Mouse (Mus musculus) granulocyte monocyte progenitor cell, adult 5-6 weeks (primary cell): ENCODE measurements around the gene Cdk5rap3. TPM values are rescaled to one million over a fixed set of nuclear protein-coding genes. Genes with fewer than 3 reads are reported as not detected.

Experiments
- ATAC-seq: replicated peaks from 2 replicates; pipeline ENCODE4 v1.8.0; 2016; ENCODE audit warnings: mild to moderate bottlenecking, moderate TSS enrichment, inconsistent platforms; ENCODE audit not compliant: poor library complexity, severe bottlenecking
- total RNA-seq, 2 experiments: library from RNA; stranded (forward) in 1 of 2; stranded (reverse) in 1 of 2; fragments of 200-712, 200-1000 nt in 1 of 2; fragments of >200 nt in 1 of 2; fragmentation: Nextera tagmentation in 1 of 2; gene quantifications; 2 replicates each; pipeline ENCODE4 v1.2.3; 2014 to 2017

Gene Cdk5rap3
- total RNA-seq (2014; fragmentation: Nextera tagmentation) (53.6 and 66.7 TPM in 2 replicates), total RNA-seq (2017) (68.4 and 68.9 TPM in 2 replicates)

DNA sequence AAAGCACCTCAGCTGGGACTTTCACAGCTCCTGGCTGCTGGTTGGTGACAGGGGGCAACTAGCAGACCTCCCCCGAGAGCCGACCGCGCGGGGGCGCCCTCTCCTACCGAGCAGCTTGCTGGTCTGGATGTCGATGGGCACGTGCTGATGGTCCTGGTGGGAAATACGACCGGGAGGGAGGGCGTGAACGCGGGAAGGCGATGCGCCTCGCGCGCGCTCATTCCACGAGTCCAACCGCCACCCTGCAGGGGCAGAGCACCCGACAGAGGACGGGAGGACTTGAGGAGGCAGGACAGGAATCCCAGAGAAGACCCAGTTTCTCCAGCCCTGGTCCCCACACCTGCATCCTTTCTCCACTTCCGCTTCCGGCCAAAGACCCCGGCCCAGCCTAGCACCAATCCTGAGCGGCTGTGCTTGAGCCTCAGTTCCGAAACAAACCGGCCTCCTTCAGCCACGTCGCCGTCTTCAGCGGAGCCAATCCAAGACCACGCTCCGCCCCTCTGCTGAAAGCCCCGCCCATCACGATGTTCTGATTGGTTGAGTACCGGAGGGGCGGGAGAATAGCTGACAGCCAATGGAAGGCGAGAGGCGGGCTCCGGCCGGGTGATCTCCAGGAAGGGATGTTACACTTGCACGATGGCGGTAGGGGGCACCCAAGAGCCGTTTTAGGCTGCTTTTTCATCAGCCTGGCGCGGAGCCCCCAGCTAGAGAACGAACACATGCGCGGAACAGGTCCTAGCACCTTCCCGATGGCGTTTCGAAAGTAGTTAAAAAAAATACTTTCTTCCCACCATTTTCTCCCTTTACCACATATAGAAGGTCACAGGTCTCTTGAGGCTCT, at the start of gene Cdk5rap3:
Cdk5rap3 (minus strand) TSS at position 453 of the 841 bp plus-strand sequence.
- peak; percentile 96 for ATAC-seq

- peak; percentile 54 for ATAC-seq
These were observed 47.3 kb upstream of the Cdk5rap3 start for GRCm38 (mm10) chr11:96963580-96963979.

DNA sequence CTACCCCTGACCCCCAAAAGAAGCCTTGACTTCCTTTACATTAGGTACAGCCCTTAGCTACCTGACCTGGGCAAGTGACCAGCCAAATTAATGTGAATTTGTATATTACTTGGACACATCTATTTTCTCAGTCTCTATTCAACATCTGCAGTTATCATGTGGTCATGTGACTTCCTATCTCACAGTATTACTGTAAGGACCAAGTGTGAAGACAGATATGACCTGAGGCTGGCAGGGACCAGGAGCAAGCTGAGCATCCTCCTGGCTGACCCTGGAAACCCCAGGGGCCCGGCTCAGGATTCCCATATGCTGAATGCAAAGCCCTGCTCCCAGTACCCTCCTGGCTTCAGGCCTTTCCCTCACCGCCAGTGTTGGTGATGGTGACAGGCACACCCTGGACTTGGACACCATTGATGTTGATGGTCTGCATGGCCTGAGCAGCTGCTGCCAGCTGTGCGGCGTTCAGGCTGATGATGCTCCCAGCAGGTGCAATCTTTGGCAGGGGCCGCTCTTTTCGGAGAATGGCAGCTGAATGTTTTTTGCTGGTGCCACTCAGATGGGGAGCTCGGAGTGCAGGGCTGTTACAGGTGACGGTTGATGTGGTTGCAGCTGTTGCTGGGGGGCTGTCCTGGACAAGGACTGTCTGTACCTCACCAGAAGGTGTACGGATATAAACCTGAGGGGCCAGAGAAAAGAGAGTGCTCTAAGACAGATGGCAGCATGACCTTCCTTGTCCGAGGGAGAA, 40.9 kb upstream of the Cdk5rap3 start:
- no peak for ATAC-seq

- ATAC-seq = no peak
These were observed 39.9 kb upstream of the Cdk5rap3 start for GRCm38 (mm10) chr11:96956009-96956724.

- ATAC-seq = no peak
These were observed 38.8 kb upstream of the Cdk5rap3 start for GRCm38 (mm10) chr11:96955094-96955493.

GRCm38 (mm10) chr11:96952896-96953295, 36.6 kb upstream of the Cdk5rap3 start:
- no peak for ATAC-seq

- ATAC-seq = no peak
These were observed 36.1 kb upstream of the Cdk5rap3 start for GRCm38 (mm10) chr11:96952426-96952825.

GRCm38 (mm10) chr11:96950767-96951166, 34.5 kb upstream of the Cdk5rap3 start:
- ATAC-seq = no peak

DNA sequence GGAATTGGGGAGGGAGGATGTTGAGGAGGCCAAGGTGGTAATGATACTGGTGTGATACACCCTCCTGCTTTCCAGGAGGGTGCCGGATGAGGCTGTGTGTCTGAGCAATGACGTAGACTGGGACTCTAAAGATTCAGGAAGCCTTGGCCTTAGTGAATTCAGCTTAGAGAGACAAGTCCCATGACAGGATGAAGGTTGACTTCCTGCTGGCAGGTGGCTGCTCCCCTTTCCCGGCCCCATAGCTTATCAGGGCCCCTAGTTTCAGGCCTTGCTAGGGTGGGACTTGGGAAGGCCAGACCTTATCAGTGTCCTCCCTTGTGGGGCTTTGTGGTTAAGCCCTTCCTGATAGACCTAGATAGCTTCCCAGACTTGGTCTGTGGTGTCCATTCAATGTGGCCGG, 31.6 kb upstream of the Cdk5rap3 start:
- no peak for ATAC-seq

DNA sequence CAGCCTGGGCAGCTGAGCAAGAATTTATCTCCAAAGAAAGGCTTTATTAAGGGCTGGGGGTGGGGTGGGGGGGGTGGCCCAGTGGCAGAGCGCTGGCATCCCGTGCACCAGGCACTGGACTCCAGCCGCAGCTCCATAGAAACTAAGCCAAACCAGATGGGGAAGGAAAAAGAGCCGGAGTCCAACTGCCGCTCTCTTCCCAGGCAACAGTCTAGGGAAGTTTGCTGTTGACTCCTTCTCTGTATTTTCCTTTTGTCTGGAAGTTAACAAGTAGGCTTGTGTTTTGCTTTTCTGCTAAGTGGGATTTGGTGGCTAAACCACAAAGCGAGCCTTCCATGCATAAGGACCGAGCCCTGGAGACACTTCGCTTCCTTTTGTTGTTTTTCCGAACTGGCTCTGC, 30.2 kb upstream of the Cdk5rap3 start:
- no peak for ATAC-seq

DNA sequence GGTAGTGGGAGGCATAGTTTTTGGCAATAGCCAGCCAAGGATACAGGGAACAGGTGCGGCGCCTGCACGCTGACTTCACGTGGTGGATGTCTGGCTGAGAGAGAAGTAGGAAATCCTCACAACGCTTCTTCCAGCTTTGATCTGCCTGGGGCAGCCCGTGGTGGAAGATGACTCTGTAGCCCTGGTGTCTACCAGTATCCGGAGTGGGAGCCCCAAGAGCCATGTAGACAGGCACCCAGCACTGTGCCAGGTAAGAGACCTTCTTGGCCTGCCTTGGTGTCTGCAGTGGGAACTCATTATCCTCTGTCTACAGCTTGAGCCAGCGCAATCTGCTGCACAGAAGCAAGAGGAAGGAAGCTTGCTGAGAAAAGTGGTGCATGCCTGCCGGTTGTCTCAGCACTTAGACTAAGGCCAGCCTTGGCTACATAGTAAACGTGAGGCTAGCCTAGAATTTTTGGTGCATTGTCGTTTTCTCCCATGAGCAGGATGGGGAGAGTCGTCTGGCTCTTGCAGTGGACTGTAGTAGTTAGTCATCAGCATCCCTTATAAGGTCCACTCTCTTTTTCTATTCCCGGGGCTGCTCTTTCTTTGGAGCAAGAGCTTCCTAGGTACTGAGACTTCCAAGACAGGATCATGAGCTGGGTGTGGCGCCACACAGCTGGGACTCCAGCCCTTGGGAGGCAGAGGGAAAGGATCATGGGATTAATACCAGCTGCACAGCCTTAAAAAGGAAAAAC, 28.7 kb upstream of the Cdk5rap3 start:
- ATAC-seq = no peak

DNA sequence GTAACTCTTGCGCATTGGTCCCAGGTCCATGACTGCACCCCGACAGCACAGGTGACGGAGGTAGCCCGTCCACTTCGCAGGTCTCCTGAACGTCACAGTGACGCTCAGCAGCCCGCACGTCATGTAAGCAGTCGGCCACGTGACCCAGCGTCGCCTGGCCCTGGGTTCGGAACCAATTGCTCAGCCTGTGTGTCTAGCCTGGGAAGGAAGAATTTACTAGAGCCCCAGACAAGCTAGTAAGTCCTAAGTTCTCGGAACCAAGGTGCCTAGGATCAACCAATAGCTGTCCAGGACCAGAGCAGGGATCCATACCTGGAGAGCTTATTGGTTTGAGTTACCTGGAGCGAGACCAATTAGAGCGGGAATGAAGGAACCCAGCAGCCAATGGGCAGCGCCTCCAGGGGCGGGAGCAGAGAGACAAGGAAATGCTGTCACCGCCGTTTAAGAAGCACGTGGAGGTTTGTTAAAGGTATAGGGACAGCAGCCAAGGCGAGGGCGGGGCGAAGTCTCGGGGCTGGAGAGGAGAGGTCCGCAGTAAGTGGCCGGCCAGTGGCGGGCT, 27.5 kb upstream of the Cdk5rap3 start, which contains the start of gene Pnpo:
Pnpo (minus strand) TSS at position 241 of the 559 bp plus-strand sequence.
- peak; percentile 93 for ATAC-seq

DNA sequence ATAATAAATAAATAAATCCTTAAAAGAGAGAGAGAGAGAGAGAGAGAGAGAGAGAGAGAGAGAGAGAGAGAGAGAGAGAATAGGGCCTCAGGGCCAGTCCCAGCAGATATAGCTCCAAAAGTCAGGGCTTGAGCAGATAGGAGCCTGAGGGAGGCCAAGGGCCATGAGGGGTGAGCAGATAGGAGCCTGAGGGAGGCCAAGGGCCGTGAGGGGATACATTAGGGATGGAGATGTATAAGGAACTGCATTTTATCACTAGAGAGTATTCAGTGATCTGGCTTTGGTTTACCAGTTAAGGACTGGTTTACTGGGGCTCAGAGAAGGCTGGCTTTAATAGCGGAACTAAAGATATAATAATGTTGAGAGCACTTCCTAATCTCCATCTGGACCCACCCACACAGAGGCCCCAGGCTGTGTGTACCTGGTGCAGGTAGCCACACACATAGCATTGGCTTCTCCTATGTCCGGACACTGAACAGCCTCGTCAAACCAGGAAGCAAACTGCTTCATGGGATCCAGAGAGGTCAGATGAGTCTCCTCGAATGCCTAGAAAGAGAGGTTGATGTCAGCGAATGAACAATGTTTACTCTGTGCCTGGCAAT, 25.8 kb upstream of the Cdk5rap3 start:
- ATAC-seq = no peak

DNA sequence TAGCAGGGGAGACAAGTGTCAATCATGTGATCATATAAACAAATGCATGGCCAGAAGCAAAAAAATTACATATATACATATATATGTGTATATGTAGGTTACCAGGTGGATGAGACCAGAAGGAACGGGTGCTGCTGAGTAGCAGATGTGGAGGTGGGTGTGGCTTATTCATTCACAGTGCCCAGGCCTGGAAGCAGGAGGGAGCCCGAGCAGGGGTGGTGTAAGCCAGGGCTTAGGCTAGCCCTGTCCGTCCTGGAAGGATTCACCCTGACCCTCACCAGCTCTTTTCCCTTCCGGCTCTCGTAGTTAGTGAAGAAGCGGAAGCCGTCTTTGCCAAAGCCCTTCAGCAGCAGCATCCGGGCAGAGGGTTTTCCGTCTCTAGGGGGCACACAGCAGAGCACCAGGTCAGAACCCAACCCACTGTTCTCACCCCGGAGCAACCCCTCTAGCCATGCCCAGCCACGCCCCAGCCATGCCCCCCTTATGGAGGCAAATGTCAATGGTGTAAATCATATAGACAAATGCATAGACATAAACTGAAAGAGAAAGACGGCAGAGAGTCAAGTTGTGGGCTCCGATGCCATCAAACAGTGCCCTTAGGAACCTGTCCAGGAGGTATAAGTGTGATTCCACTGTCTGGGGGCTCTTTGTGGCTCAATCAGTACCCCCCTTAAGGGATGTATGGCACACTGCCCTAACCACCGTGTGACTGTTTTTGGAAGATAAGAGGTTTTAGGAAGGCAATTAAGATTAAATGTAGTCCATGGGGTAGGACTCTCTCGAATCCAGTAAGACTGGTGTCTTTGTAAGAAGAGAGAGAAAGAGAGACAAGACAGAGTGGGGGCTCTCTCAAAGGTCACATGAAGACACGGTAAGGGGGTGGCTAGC, 24.5 kb upstream of the Cdk5rap3 start:
- no peak for ATAC-seq

- no peak for ATAC-seq
These were observed 22.1 kb upstream of the Cdk5rap3 start for GRCm38 (mm10) chr11:96938426-96938800.

DNA sequence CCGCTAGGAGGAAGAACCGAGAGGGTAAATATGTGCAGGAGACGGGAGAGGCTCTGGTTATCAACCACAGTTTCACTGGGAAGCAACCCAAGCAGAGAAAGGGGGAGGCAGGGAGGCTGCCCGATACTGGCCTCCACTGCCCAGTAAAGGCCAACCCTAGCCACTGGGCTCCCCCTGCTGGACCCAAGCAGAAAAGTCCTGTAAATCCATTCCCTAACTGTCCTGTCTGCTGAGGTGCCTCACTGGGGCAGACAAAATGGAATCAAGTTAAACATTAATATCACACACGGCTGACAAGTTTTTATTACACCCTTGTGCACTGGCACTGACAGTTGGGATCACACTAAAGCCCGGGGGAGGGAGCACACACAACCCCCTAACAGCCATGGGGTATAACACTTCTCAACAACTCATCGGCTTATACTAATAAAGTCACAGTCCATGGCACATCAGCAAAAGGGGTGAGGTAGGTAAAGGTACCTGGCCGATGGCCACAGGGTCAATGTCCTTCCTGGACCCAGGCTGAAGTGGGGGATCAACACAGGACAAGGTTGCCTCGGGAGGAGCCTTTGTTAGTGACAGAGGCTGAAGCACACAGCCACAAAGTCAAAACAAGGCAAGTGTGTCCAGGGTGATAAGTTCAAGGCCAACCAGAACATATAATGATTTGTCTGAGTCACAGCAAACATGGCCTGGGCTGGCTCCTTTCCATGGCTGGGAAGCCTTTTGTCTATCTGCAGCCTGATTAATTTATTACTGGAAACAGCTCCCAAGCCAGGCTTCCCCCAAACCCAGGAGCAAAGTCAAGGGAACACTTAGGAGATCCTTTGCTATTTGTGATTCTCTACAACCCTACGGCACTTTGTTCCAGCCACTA, 21.5 kb upstream of the Cdk5rap3 start:
- ATAC-seq = peak; percentile 48; the same call in 1 of the 2 replicates

GRCm38 (mm10) chr11:96935872-96936650, 19.8 kb upstream of the Cdk5rap3 start:
- ATAC-seq = no peak
